Mouse (Mus musculus) spleen, adult 2 months (tissue): ENCODE measurements around the gene Amz2. TPM values are rescaled to one million over a fixed set of nuclear protein-coding genes. Genes with fewer than 3 reads are reported as not detected.
A peak's percentile ranks its signal among the peaks of the same experiment; 100 is the strongest.

Source experiments
- DNase-seq, 2 experiments: peaks; one replicate each; pipeline versions ENCODE4 v3.0.0 to v3.0.0-alpha.2; 2012 to 2021; ENCODE audit warnings: low spot score in 2 of 2, low read depth in 1 of 2
- H3K27ac ChIP-seq: fragments of 200-500 bp; 2 replicates; pipeline ENCODE4 v1.5.1; 2012; ENCODE audit warnings: low read length, inconsistent platforms; ENCODE audit not compliant: insufficient read depth
- H3K27me3 ChIP-seq: fragments of 200-500 bp; 2 replicates; pipeline ENCODE4 v1.6.1; 2012; ENCODE audit warnings: mild to moderate bottlenecking, moderate library complexity, low read length, inconsistent platforms; ENCODE audit not compliant: control insufficient read depth, insufficient read depth
- H3K36me3 ChIP-seq: fragments of 200-500 bp; 2 replicates; pipeline ENCODE4 v1.6.1; 2012; ENCODE audit warnings: mild to moderate bottlenecking, low read length, inconsistent platforms; ENCODE audit not compliant: control insufficient read depth, insufficient read depth
- H3K4me1 ChIP-seq: fragments of 200-500 bp; 2 replicates; pipeline ENCODE4 v1.6.1; 2011; ENCODE audit warnings: inconsistent platforms; ENCODE audit not compliant: control insufficient read depth, insufficient read depth, insufficient read length
- H3K4me3 ChIP-seq: fragments of 200-500 bp; 2 replicates; pipeline ENCODE4 v1.5.1; 2011; ENCODE audit warnings: mild to moderate bottlenecking, inconsistent platforms; ENCODE audit not compliant: insufficient read depth, insufficient read length; ENCODE audit errors: extremely low read depth
- CTCF ChIP-seq: fragments of 200-500 bp; IDR thresholded peaks from 2 replicates; pipeline ENCODE4 v1.5.1; 2011; ENCODE audit warnings: mild to moderate bottlenecking, inconsistent platforms; ENCODE audit not compliant: insufficient read depth, insufficient read length, insufficient replicate concordance; ENCODE audit errors: extremely low read depth
- POLR2A ChIP-seq: fragments of 200-500 bp; IDR thresholded peaks from 2 replicates; pipeline ENCODE4 v1.6.1; 2011; ENCODE audit warnings: low read depth, low read length, inconsistent platforms
- WGBS: fragments of 180-500 bp; shearing (Covaris S2); methylation state at CpG from one replicate; pipeline ENCODE4 v1.1.7; 2018; 5-methylcytosine and 5-hydroxymethylcytosine counted together
- polyA plus RNA-seq: library from polyadenylated mRNA; depleted of rRNA; stranded (reverse); fragments of >200 nt; gene quantifications from 2 replicates; pipeline ENCODE4 v1.2.3, GENCODE M21; 2012

Amz2 gene
- polyA plus RNA-seq, 1 experiment, result 16.5 TPM

DNA sequence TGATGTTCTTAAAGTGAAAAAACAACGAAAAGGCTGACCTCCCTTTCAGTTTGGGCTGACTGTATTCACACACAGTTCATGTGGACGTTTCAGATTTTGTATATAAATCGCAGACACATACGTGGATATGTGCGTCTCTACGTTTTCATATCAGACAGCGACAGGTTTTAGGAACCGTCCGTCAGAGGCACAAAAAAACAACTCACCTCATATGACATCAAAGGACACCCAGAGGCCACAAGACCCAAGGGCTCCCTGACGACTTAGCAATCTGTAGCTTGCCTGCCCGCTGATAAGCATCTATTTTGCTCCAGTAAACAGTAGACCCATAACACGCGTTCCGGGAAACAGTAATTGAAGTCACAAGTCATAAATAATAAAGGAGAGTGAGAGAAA, 5.2 kb upstream of the Amz2 start:
- Histone ChIP-seq H3K27ac (peak overlapping the region; percentile 91), H3K4me1 (peaks cover 14% of the 10 kb centered on the region; the same call in 1 of the 2 replicates), H3K36me3 (no peaks in the 10 kb centered on the region), H3K4me3 (peak overlapping the region; percentile 34; the same call in 1 of the 2 replicates), H3K27me3 (no peaks in the 10 kb centered on the region)
- 17% methylated on average over 14 of the region's 14 CpGs for WGBS
- TF ChIP-seq CTCF (no peak), POLR2A (no peak)
- peak in 1 of 2 experiments; percentile 68 for DNase-seq

- Histone ChIP-seq H3K4me1 (peaks cover 14% of the 10 kb centered on the region; the same call in 1 of the 2 replicates), H3K27ac (peak overlapping the region; percentile 68), H3K4me3 (no peak overlapping the region), H3K27me3 (no peaks in the 10 kb centered on the region), H3K36me3 (no peaks in the 10 kb centered on the region)
- 37% methylated on average over 5 of the region's 5 CpGs for WGBS
- DNase-seq, result no peak
- TF ChIP-seq CTCF, result no peak
- TF ChIP-seq POLR2A, result no peak
These were observed 4.5 kb upstream of the Amz2 start for GRCm38 (mm10) chr11:109421205-109421604.

DNA sequence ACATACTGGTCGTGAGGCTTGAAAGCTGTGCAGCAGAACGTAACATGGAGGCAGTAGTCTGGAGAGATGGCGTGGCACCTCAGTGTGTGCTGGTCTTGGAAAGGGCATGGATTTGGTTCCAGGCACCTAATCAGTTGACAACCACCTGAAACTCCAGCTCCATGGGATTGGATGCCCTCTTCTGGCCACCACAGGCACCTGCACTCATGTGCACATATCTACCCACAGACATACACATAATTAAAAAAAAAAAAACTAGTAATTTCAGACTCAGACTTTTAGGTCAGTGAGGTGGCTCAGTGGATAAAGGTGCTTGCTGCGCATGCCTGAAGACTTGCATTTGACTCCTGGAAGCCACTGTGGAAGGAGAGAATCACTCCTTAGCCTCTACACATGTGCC, 3.5 kb upstream of the Amz2 start:
- 96% methylated on average over 4 of the region's 4 CpGs for WGBS
- no peak overlapping the region for H3K27ac ChIP-seq
- H3K27me3 ChIP-seq, result no peaks in the 10 kb centered on the region
- no peak for TF ChIP-seq POLR2A
- TF ChIP-seq CTCF, result no peak
- no peak for DNase-seq
- H3K4me3 ChIP-seq, result no peak overlapping the region
- H3K36me3 ChIP-seq, result no peaks in the 10 kb centered on the region
- H3K4me1 ChIP-seq, result peaks cover 16% of the 10 kb centered on the region; the same call in 1 of the 2 replicates

DNA sequence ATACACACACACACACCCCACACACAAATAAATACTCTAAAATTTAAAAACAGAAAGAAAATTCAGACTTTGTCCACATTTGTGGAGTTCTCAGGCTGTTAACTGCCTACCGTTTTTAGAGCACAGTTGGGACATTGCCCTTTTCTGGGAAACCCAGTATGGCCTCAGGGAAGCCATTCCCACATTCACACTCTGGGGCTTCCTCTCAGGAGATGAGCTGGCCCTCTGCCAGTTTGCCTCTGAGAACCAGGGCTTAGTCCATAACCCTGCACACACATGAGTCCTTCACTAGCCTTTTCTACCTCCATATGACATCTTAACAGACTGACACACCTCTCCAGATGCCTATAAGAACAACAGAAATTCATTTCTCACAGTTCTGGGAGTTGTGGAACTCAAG, 2.5 kb upstream of the Amz2 start:
- no peak overlapping the region for H3K4me3 ChIP-seq
- no peak overlapping the region for H3K27ac ChIP-seq
- DNase-seq, result no peak
- peaks cover 14% of the 10 kb centered on the region; the same call in 1 of the 2 replicates for H3K4me1 ChIP-seq
- no peaks in the 10 kb centered on the region for H3K27me3 ChIP-seq
- TF ChIP-seq POLR2A (no peak), CTCF (no peak)
- no peaks in the 10 kb centered on the region for H3K36me3 ChIP-seq
- WGBS, result 75% methylated on average over 1 of the region's 1 CpGs

GRCm38 (mm10) chr11:109426272-109426586, 483 bp downstream of the Amz2 start:
- Histone ChIP-seq H3K4me1 (peaks cover 12% of the 10 kb centered on the region), H3K27ac (peak overlapping the region; percentile 87), H3K4me3 (peak overlapping the region; percentile 55), H3K36me3 (peaks cover 7% of the 10 kb centered on the region), H3K27me3 (no peaks in the 10 kb centered on the region)
- no peak for DNase-seq
- TF ChIP-seq POLR2A (no peak), CTCF (no peak)
- WGBS, result 0% methylated on average over 11 of the region's 11 CpGs

DNA sequence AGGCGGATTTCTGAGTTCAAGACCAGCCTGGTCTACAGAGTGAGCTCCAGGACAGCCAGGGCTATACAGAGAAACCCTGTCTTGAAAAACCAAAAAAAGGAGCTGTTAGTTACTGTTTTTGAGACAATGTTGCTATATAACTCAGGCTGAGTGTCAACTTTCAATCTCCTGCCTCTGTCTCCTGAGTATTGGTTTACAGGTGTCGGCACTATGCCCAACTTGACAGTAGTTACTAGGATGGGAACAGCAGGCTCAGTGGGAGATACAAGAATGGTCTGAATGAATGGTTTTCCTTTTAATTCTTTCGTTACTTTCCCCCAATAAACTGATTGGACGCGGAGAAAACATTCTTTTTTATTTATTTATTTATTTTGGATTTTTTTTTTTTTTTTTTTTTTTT, 1.6 kb downstream of the Amz2 start:
- Histone ChIP-seq H3K27ac (no peak overlapping the region), H3K27me3 (no peaks in the 10 kb centered on the region), H3K4me1 (peaks cover 11% of the 10 kb centered on the region), H3K36me3 (peaks cover 7% of the 10 kb centered on the region), H3K4me3 (no peak overlapping the region)
- TF ChIP-seq POLR2A (no peak), CTCF (no peak)
- no peak for DNase-seq
- WGBS, result 97% methylated on average over 5 of the region's 5 CpGs

- no peak for TF ChIP-seq CTCF
- no peak for TF ChIP-seq POLR2A
- Histone ChIP-seq H3K4me3 (no peak overlapping the region), H3K4me1 (peaks cover 19% of the 10 kb centered on the region), H3K27me3 (no peaks in the 10 kb centered on the region), H3K27ac (no peak overlapping the region), H3K36me3 (peaks cover 5% of the 10 kb centered on the region)
- 73% methylated on average over 16 of the region's 16 CpGs for WGBS
- no peak for DNase-seq
These were observed 8.6 kb downstream of the Amz2 start for GRCm38 (mm10) chr11:109434233-109434798.
